Mouse (Mus musculus) kidney, adult 2 months (tissue): Measurements from ENCODE around the gene Dgkh.

Source experiments
- CTCF ChIP-seq: fragments of 200-500 bp; conservative IDR thresholded peaks from 2 replicates; pipeline ENCODE4 v1.5.1; 2011; ENCODE audit warnings: low read depth, mild to moderate bottlenecking, control low read depth, low read length, moderate library complexity, mixed read lengths; ENCODE audit not compliant: insufficient read depth, insufficient read length
- POLR2A ChIP-seq: fragments of 200-500 bp; IDR thresholded peaks from one replicate; pipeline ENCODE4 v1.6.1; 2011; ENCODE audit warnings: low read depth, low read length, control low read depth

GRCm38 (mm10) chr14:78650379-78651095 lies 82.0 kb downstream of the Dgkh start:
- TF ChIP-seq CTCF (no peak), POLR2A (no peak)
